Mouse (Mus musculus): ENCODE data around the gene Gabarap.
A peak's percentile ranks its signal among the peaks of the same experiment; 100 is the strongest.

Gene Gabarap

DNA sequence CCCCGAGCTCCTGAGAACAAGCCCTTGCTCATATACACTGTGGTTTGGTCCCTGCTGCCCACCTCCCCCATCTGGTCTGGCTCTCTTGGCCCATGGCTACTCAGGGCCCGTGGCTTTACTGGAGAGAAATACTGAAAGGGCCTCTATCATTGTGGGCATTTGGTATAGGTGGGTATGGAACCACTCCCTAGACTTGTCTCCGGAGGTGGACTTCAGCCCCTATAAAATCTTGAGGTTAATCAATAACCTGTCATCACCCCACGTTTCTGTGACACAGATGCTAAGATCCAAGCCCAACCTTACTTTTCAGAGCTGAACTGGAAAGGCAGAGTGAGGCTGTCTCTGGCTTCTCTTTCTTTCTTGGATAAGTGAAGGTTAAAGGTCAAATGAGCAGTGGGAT is 22.1 kb upstream of the Gabarap start:
- DNase-seq (ENCODE audit: extremely low read depth, low read depth), result no peak

DNA sequence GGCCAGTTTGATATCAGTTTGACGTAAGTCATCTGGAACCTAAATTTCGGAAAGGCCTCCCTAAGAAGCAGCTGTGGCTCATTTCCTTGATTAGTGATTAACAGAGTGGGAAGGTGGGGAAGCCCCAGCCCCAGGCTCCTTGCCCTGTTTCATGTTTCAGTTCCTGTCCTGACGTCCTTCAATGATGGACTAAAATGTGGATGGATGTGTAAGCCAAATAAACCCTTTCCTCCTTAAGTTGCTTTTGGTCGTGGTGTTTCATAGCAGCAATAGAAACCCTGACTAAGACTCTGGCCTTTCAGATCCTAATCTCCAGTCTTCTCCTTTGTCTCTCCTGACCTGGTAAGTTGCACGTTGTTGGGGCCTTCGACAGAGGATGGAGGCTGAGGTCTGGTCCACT is 20.7 kb upstream of the Gabarap start:
- no peak for DNase-seq (ENCODE audit: extremely low read depth, low read depth)

DNA sequence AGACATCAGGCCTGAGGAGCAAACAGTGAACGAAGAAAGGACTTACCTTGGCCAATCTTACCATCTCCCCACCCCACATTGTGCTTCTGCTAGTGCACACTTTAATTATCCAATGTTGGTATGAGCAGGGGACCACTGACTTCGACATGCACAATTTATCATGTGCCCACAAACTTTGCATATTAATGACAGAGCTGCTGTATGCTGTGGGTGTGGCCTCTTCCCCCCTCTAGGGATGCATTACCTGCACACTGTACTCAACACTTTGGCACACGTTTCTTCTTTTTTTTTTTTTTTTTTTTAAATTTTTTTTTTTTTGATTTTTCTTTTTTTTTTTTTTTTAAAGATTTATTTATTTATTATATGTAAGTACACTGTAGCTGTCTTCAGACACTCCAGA is 20.2 kb upstream of the Gabarap start:
- no peak for DNase-seq (ENCODE audit: extremely low read depth, low read depth)

DNA sequence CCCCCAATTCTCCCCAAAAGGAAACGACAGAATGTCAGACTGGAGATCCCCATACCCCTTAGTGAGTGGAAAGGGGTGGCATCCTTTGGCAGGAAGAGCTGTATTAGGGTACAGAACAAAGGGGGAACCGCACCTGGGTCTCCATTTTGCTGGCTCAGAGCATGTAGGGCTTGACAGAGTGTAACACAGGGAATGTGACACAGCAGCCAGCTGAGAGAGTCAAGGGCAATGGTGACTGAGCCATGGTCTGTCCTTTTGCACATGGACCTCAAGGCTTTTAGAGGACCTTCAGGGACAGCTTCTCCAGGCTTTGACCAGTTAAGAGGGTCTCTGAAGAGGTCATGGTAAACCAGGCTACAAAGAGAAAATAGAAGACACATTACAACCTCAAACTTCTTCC is 16.0 kb upstream of the Gabarap start:
- DNase-seq (ENCODE audit: extremely low read depth, low read depth), result no peak

DNA sequence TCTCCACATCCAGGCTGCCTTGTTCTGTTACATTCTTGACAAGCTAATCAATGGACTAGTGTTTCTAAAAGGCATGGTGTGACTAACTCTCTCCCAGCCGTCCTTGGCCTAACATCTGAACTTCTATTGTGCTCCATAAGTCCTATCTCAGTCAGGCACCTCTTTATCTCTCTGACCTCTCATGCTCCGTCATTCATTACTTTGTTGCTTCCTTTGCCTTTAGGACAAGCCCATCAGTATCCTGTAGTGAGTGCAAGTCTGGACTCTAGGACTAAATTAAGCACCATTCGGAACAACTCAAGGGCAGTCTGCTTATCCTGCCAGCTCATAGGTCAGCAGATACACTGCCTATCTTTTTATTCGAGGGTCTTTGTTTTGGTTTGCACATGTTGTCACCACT is 14.7 kb upstream of the Gabarap start:
- DNase-seq (ENCODE audit: extremely low read depth, low read depth), result no peak

DNA sequence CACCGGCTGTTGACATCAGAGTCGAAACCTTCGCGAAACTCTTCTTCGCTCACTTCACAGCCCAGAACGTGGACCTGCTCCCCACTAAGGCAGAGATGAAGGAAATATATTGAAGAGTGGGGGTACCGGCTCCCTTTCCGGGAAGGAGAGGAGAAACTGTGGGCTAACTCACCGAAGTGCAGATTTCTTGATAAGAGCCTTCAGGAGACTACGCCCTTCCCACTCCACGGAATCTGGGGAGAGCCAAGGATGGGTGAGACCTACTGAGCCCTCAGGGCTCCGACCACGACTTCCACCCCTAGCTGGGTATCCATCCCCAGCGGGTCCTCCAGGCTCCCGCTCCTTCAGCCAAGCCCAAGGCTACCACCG is 11.1 kb upstream of the Gabarap start:
- DNase-seq (ENCODE audit: extremely low read depth, low read depth), result no peak

DNA sequence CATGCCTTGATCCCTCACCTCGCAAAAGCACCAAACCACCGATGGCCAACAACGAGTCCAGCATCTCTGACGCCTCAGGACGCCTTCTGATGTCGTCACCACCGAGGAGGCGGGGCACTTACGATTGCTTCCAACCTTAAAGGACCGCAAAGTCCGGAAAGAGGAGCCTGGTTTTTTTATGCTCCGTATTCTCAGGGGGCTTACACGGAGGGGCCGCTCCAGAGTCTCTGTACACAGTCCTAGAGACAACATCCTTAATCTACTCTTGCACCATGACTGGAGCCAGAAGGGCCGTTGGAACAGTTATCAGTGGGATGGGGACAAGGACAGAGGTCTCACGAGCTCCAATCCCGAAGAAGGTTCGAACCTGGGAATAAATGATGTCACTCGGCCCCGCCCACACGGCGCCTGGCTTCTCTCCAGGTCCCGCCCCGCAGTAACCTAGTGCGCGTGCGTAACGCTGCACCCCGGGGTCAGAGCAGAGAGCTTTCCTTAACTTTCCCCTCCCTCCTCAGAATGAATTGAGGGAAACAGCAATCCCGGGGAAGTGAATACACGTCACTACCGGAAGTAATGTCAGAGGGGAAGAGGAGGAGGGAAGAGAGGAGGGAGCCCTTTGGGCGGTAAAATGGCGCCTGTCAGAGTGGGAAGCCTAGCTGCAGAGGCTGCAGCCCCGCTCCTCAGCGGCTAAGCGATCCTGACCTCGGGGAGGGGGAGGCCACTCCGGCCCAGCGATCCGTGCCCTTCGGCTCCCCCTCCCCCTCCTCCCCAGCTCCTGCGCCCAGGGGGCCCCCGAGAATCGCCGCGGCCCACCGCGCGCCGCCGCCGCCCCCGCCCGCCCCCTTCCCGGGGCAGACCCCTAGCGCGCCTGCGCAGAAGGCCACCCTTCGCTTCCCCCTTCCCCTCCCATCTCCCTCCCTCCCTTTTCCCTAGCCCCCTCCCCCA is 10.5 kb upstream of the Gabarap start:
- DNase-seq (ENCODE audit: extremely low read depth, low read depth), result peak; percentile 98

DNA sequence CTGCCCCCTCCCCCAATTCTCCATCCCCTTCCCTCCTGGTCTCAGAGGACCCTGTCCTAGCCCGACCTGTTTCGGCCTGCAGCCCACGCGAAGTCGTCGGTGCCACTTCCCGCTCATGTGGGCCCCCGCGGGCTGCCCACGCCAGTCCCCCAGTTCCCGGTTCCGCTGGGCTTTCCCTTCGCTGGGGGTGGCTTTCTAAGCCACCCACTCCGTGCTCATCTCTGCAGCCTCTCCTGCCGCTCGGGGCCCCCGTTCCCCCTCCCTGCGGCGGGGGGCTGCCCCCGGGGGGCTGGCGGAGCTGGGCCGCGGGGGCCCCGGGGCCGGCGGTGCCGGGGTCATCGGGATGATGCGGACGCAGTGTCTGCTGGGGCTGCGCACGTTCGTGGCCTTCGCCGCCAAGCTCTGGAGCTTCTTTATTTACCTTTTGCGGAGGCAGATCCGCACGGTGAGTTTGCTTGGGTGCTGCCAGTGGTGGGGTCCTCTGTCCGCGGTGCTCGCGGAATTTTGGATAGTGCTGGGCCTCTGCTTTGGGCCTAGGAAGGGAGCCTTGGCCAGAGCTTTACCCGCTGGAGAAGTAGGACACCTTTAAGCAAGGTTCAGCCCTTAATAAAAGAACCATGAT is 9.7 kb upstream of the Gabarap start, which contains the start of gene Ctdnep1:
Gene Ctdnep1 (plus strand): TSS at position 16 of the 622 bp plus-strand sequence.
- DNase-seq (ENCODE audit: extremely low read depth, low read depth), result no peak

DNA sequence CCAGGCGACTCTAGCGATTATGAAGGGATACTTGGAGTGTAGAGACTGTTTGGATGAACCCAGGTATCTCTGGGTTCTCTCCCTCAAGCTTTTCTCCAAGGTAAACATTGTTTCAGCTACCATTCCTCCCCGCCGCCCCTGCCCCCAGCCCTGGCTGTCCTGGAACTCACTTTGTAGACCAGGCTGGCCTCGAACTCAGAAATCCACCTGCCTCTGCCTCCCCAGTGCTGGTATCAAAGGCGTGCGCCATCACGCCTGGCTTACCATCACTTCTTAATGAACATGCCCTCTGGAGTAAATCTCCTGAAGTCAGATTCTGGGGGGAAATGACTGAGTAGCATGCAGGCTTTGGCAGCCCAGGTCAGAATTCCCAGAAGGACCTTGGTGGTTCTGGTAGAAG is 8.7 kb upstream of the Gabarap start, which contains the start of gene Elp5:
Gene Elp5 (minus strand): TSS at position 293 of the 400 bp plus-strand sequence.
- no peak for DNase-seq (ENCODE audit: extremely low read depth, low read depth)

DNA sequence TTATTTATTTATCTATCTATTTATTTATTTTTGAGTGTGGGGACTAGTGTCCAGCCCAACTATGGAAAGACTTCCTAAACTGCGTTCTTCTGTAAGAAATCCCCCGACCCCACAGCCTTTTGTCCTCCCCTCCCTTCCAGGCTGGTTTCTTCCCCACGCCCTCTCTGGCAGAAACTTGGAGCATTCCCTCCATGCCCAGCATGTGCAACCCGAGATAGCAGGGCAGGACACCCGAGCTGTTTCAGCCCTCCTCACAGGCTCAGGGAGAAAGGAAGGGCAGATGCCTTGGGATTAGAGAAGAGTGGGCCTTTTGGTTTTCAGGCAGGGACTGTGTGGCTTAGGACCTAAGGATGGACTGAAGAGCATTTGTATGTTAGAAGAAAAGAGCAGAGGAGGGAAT is 8.1 kb upstream of the Gabarap start:
- DNase-seq (ENCODE audit: extremely low read depth, low read depth), result no peak

DNA sequence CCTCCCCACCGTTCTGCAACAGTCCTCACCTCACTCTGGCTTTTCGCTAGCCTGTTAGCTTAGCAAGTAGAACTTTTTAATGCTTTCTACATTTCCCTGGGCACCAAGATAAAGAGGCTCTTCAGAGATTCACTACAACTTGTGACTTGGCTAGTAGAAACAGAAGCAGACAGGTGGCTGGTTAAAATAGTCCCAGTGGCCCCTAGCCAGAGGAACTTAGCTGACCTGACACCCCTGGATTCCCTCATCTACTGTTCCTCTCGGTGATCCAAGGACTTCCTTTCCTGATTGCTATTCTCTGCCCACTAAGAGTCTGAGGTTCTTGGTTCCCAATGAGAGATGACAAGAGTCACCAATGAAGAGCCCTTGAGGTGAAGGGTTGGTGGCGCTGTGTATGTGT is 7.6 kb upstream of the Gabarap start:
- no peak for DNase-seq (ENCODE audit: extremely low read depth, low read depth)

DNA sequence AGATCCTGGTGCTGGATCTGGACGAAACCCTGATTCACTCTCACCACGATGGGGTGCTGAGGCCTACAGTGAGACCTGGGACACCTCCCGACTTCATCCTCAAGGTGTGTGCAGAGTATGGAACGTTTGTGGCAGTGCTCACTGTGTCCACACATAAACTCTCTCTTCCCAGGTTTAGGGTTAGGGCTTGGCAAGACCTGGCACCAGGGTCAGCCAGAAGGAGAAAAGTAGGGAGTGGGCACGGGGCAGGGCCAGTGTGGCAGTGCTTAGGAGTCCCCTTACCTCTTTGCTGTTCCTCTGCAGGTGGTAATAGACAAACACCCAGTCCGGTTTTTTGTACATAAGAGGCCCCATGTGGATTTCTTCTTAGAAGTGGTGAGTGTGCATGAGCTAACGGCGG is 6.5 kb upstream of the Gabarap start:
- no peak for DNase-seq (ENCODE audit: extremely low read depth, low read depth)

DNA sequence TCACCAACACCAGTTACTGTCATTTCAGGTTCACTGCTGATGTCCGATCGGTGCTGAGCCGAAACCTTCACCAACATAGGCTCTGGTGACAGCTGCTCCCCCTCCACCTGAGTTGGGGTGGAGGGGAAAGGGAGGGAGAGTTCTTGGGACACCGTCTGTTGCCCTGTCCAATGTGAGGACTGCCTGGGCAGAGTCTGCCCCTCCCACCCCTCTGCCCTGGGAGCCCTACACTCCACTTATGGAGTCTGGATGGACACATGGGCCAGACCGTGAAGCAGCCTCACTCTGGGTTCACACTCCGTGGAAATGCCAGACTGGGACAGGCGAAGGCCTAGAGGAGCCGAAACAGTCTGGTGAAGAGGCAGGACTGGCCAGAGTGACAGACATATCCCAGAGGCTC is 994 bp upstream of the Gabarap start:
- DNase-seq (ENCODE audit: extremely low read depth, low read depth), result no peak

DNA sequence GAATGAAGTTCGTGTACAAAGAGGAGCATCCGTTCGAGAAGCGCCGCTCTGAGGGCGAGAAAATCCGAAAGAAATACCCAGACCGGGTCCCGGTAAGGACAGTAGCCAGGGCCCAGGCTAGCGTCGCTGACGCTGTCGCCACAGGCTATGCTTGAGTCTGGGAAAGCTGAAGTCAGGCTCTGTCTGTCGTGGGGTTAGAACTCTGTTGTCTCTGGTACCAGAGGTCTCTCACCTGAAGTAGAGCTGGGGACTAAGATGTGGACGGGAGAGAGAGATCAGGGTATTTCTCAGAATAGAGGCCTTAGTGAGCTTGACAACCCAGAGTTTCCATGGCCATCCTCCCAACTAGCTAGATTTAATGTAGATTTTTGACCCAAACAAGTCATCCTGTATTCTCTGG is 768 bp downstream of the Gabarap start:
- DNase-seq (ENCODE audit: extremely low read depth, low read depth), result no peak

DNA sequence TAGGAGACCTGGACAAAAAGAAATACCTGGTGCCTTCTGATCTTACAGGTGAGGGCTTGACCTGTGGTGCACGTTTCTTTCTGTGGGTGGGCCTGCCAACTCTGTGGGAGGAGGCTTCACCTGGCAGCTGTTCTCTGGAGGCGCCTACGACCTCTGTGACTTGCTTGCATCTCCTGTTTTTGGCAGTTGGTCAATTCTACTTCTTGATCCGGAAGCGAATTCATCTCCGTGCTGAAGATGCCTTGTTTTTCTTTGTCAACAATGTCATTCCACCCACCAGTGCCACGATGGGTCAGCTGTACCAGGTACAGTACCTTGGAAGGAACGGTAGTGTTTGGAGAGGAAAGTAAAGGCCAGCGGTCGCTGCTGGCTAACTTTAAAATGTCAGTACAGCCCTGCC is 1.5 kb downstream of the Gabarap start:
- DNase-seq (ENCODE audit: extremely low read depth, low read depth), result no peak

DNA sequence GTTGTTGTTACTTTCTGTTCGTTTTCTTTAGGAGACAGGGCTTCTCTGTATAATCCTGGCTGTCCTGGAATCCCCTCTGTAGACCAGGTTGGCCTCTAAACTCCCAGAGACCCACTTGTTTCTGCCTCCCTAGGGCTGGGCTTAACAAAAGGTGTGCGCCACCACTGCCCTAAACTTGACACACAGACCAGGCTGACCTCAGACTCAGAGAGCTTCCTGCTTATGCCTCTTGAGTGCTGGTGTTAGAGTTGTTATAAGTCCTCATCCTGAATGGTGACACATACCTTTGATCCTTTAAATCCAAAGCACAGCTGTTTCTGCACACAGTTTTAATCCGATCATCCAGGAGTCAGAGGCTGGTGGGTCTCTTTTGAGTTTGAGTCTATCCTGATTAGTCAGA is 2.0 kb downstream of the Gabarap start:
- no peak for DNase-seq (ENCODE audit: extremely low read depth, low read depth)

DNA sequence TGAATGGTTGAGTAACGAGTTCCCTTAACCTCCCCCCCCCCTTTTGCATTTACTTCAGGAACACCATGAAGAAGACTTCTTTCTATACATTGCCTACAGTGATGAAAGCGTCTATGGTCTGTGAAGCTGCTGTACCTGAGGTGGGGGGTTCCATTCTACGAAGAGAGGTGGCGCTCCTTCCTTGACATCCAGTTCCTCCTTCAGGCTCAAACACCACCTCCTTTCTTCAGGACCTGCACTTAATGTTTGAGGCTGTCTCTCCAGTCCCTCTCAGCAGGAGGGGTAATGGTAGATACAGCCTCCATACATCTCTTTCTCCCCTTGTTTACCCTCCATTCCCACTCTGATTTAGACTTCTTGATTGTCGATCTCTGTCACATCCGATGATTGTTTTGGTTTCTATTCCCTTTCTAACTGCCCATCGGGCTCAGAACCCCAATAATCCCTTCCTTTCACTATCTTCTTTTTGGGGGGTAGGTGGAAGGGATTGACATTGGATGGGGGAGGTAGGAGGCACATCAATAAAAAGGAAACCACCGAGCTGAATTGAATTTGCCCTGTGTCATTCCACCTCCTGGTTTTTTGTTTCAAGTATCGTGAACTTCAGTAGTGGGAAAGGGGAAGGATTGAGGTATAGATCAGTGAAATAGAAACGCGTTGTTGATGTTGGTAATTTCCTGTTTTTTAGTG is 3.6 kb downstream of the Gabarap start:
- no peak for DNase-seq (ENCODE audit: extremely low read depth, low read depth)

DNA sequence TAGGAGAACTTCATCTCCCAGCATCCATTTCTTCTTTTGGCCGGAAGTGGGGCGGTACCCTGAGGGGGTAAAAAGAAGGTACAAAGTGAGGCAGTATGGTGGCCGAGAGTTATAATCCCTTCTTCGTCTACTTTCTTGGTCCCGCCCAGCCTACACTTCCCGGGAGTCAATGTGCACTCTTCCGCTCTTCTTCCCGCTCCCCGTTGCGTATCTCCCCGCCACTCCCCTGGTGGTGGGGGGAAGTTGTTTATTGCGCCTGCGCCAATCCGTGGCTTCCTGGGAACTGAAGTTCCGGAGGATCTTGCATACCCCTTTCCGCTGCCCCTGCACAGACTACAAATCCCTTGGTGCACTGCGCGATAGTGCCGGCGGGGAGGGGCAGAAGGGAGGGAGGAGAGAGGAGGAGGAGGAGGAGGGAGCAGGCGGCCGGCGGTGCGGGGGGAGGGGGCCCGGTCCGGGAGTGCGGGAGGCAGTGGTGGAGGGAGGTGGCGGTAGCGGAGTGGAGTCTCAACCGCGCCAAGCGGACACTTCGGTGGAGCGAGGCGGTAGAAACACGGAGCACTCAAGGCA is 4.5 kb downstream of the Gabarap start, which contains the start of gene Phf23:
Gene Phf23 (plus strand): TSS at position 387 of the 570 bp plus-strand sequence.
- DNase-seq (ENCODE audit: extremely low read depth, low read depth), result peak; percentile 99

DNA sequence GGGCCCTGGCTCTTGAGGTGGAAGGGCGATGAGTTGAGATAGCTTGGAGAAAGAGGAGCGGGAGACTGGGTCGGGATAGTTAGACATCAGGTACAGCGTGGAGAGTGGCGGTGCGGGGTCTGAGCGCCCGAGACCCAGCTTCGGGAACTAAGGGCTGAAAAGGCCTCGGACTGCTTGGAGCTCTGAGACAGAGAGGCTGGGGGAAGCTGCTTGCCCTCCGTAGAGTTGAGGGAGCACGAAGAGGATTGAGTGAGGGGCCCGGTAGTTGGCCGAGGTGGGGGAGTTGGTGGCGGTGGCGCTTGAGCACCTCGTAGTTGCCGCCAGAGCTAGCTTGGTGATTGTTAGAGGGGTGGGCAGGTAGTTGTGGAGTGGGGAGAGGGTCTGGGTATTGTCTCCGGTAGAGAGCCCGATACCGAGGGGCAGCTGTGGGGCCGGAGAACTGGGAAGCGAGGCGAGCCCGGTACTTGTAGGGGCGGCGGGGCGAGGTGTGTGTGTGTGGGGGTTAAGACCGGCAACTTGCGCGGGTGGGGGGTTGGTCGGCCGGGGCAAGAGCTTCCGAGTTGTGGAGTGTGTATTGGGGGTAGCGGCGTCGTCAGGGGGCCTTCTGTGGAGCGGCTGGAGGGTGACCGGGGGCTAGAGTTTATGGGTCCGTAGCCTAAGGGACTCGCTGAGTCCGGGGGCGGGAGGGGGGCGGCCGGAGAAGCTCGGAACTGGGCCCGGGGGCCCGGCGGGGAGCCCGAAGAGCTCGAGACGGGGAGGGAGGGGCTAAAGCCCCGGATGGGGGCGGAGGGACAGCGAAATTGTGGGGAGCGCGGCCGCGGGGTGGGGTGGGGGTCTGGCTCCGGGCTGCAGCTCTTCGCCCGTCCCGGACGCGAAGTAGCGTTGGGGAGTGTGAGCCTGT is 5.5 kb downstream of the Gabarap start:
- DNase-seq (ENCODE audit: extremely low read depth, low read depth), result no peak

DNA sequence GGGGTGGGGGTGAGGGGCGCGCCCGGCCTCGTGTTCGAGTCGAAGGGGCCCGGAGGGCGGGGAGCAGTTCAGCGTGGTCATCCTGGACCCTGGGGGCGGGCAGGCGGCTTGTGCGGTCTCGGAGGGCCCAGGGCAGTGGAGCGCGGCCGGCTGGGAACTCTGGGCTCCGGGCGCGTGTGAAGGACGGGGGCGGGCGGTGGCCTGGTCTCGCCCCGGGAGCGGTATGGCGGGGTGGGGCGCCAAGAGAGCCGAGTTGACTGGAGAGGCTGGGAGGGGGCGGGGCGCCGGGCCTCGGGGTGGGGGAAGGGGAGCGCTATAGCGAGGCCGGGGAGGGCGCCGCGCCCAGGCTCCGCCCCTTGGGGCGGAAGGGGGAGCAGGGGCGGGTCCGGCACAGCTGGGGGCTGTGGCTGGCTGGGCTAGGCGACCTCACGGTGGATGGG is 6.1 kb downstream of the Gabarap start:
- DNase-seq (ENCODE audit: extremely low read depth, low read depth), result no peak

Data from MEL-GATA-1-ER (cell line).